Mouse (Mus musculus) midbrain, embryonic 13.5 days (tissue): ENCODE measurements around the gene Shb. TPM values are rescaled to one million over a fixed set of nuclear protein-coding genes. Genes with fewer than 3 reads are reported as not detected.
A peak's percentile ranks its signal among the peaks of the same experiment; 100 is the strongest.

Source experiments
- ATAC-seq: fragments of 200-750 bp; cut with Nextera tagmentation; 2 replicates; pipeline ENCODE4 v1.8.0; 2017; ENCODE audit warnings: mild to moderate bottlenecking, moderate TSS enrichment, moderate library complexity
- H3K27ac ChIP-seq: fragments of 300-500 bp; sonication (generic); 2 replicates; pipeline ENCODE4 v1.5.1; 2015; ENCODE audit warnings: inconsistent platforms, mild to moderate bottlenecking, moderate library complexity
- H3K27me3 ChIP-seq: fragments of 300-500 bp; sonication (generic); 2 replicates; pipeline ENCODE4 v1.6.1; 2015; ENCODE audit warnings: mild to moderate bottlenecking, inconsistent platforms
- H3K36me3 ChIP-seq: fragments of 300-500 bp; sonication (generic); 2 replicates; pipeline ENCODE4 v1.6.1; 2015; ENCODE audit warnings: mild to moderate bottlenecking, inconsistent platforms
- H3K4me1 ChIP-seq: fragments of 300-500 bp; sonication (generic); replicated peaks from 2 replicates; pipeline ENCODE4 v1.6.1; 2015; ENCODE audit warnings: inconsistent platforms
- H3K4me2 ChIP-seq: fragments of 300-500 bp; sonication (generic); replicated peaks from 2 replicates; pipeline ENCODE4 v1.6.1; 2015; ENCODE audit warnings: moderate library complexity, mild to moderate bottlenecking, inconsistent platforms
- H3K4me3 ChIP-seq: fragments of 300-500 bp; sonication (generic); replicated peaks from 2 replicates; pipeline ENCODE4 v1.5.1; 2015; ENCODE audit warnings: mild to moderate bottlenecking, inconsistent platforms
- H3K9ac ChIP-seq: fragments of 300-500 bp; sonication (generic); replicated peaks from 2 replicates; pipeline ENCODE4 v1.6.1; 2015; ENCODE audit warnings: mild to moderate bottlenecking, inconsistent platforms
- H3K9me3 ChIP-seq: fragments of 300-500 bp; sonication (generic); 2 replicates; pipeline ENCODE4 v1.6.1; 2016; ENCODE audit warnings: mild to moderate bottlenecking, inconsistent platforms
- WGBS: fragments of 180-500 bp; shearing (Covaris S2); methylation state at CpG from one replicate; pipeline ENCODE4 v1.1.7; 2015; 5-methylcytosine and 5-hydroxymethylcytosine counted together
- polyA plus RNA-seq: library from polyadenylated mRNA; unstranded; fragments of >200 nt; fragmentation: Nextera tagmentation; extraction: Ambion mirVana; gene quantifications from 2 replicates; pipeline ENCODE4 v1.2.1, GENCODE M21; 2015

Shb gene
- polyA plus RNA-seq, 1 experiment from 2014 or later = 3.6 TPM

GRCm38 (mm10) chr4:45540151-45540933 lies 8.1 kb upstream of the Shb start:
- 44% methylated on average over 15 of the region's 15 CpGs for WGBS
- no peaks in the 10 kb centered on the region for H3K36me3 ChIP-seq
- no peak overlapping the region for H3K4me2 ChIP-seq
- peak; percentile 70; the same call in 1 of the 2 replicates for ATAC-seq
- H3K9ac ChIP-seq = no peak overlapping the region
- H3K9me3 ChIP-seq = no peaks in the 10 kb centered on the region
- no peak overlapping the region for H3K4me3 ChIP-seq
- H3K4me1 ChIP-seq = peaks cover 10% of the 10 kb centered on the region
- H3K27me3 ChIP-seq = peaks cover 4% of the 10 kb centered on the region; the same call in 1 of the 2 replicates
- H3K27ac ChIP-seq = 0 out of 2 replicates have a peak overlapping the region, but pooled peaks have one; percentile 21

- Histone ChIP-seq H3K36me3 (no peaks in the 10 kb centered on the region), H3K4me3 (no peak overlapping the region), H3K4me2 (no peak overlapping the region), H3K9ac (no peak overlapping the region), H3K27me3 (peaks cover 8% of the 10 kb centered on the region; the same call in 1 of the 2 replicates), H3K4me1 (peaks cover 10% of the 10 kb centered on the region), H3K27ac (no peak overlapping the region), H3K9me3 (no peaks in the 10 kb centered on the region)
- ATAC-seq = no peak
These were observed 6.9 kb upstream of the Shb start for GRCm38 (mm10) chr4:45539187-45539586.

GRCm38 (mm10) chr4:45533436-45533940 lies 1.2 kb upstream of the Shb start:
- H3K36me3 ChIP-seq = no peaks in the 10 kb centered on the region
- no peak overlapping the region for H3K4me2 ChIP-seq
- H3K27me3 ChIP-seq = peaks cover 29% of the 10 kb centered on the region
- no peak overlapping the region for H3K27ac ChIP-seq
- H3K9ac ChIP-seq = no peak overlapping the region
- H3K4me1 ChIP-seq = peaks cover 36% of the 10 kb centered on the region
- no peak for ATAC-seq
- no peaks in the 10 kb centered on the region for H3K9me3 ChIP-seq
- H3K4me3 ChIP-seq = no peak overlapping the region
- 44% methylated on average over 1 of the region's 1 CpGs for whole genome bisulfite sequencing

DNA sequence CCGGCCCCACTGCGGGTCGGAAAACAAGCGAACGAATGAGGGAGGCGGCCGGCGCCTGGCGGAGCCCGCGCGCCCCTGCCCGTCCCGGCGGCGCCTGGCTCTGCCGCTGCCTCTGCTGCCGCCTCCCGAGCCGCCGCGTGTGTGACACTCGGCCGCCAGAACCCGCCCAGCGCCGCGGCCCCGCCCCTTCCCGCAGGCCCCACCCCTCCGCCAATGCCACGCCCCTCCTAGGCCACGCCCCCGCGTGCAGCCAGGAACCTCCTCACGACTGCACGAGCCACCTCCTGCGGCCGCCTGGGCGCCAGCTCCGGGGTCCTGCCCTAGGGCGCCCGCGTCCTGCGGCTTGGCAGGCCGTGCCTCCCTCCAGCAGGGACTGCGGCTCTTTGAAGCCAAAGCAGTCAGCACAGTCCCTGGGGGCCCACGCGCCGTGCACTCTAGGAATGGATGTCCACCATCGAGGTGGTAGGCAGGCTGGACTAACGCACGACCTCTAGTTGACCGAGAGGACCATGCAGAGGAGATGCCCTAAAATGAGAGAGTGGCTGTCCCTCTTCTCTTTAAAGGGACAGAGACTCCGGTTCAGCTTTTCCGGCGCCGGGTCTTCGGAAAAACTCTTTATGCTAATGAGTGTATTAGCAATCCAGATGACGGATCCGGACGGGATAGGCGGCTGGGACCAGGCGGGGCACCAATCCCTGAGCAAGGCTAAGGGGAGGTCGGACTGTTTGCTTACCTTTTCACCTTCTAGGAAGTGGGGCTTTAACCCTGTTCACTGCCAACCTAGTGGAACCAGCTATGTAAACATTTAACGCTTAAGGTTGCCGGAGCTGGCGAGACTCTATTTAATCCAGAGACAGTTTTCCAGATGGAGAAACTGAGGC lies 1.4 kb downstream of the Shb start:
- ATAC-seq = peak; percentile 93
- Histone ChIP-seq H3K36me3 (no peaks in the 10 kb centered on the region), H3K9ac (peak overlapping the region; percentile 82), H3K27ac (peak overlapping the region; percentile 79), H3K27me3 (peaks cover 39% of the 10 kb centered on the region), H3K4me1 (peaks cover 57% of the 10 kb centered on the region), H3K4me3 (peak overlapping the region; percentile 54), H3K9me3 (no peaks in the 10 kb centered on the region), H3K4me2 (peak overlapping the region; percentile 80)
- WGBS = under 1% methylated on average over 46 of the region's 68 CpGs

- WGBS = under 1% methylated on average over 52 of the region's 89 CpGs
- Histone ChIP-seq H3K27ac (peak overlapping the region; percentile 79), H3K4me3 (peak overlapping the region; percentile 54), H3K9ac (peak overlapping the region; percentile 82), H3K4me1 (peaks cover 57% of the 10 kb centered on the region), H3K9me3 (no peaks in the 10 kb centered on the region), H3K27me3 (peaks cover 39% of the 10 kb centered on the region), H3K4me2 (peak overlapping the region; percentile 80), H3K36me3 (no peaks in the 10 kb centered on the region)
- peak; percentile 69 for ATAC-seq
These were observed 2.2 kb downstream of the Shb start for GRCm38 (mm10) chr4:45529986-45530597.

GRCm38 (mm10) chr4:45529201-45529985 lies 2.9 kb downstream of the Shb start:
- peak overlapping the region; percentile 79; the same call in 1 of the 2 replicates for H3K27ac ChIP-seq
- H3K9me3 ChIP-seq = no peaks in the 10 kb centered on the region
- peak overlapping the region; percentile 82 for H3K9ac ChIP-seq
- H3K27me3 ChIP-seq = peaks cover 36% of the 10 kb centered on the region
- H3K36me3 ChIP-seq = no peaks in the 10 kb centered on the region
- peak overlapping the region; percentile 80 for H3K4me2 ChIP-seq
- WGBS = under 1% methylated on average over 68 of the region's 71 CpGs
- ATAC-seq = no peak
- peak overlapping the region; percentile 54 for H3K4me3 ChIP-seq
- H3K4me1 ChIP-seq = peaks cover 57% of the 10 kb centered on the region

- Histone ChIP-seq H3K4me2 (peak overlapping the region; percentile 80), H3K36me3 (no peaks in the 10 kb centered on the region), H3K9me3 (no peaks in the 10 kb centered on the region), H3K4me3 (peak overlapping the region; percentile 54), H3K27ac (0 out of 2 replicates have a peak overlapping the region, but pooled peaks have one; percentile 5), H3K4me1 (peaks cover 57% of the 10 kb centered on the region), H3K27me3 (peaks cover 35% of the 10 kb centered on the region), H3K9ac (peak overlapping the region; percentile 82)
- no peak for ATAC-seq
- WGBS = 2% methylated on average over 21 of the region's 21 CpGs
These were observed 3.7 kb downstream of the Shb start for GRCm38 (mm10) chr4:45528355-45529198.

GRCm38 (mm10) chr4:45527562-45528354 lies 4.5 kb downstream of the Shb start:
- Histone ChIP-seq H3K4me3 (peak overlapping the region; percentile 54), H3K27ac (no peak overlapping the region), H3K9me3 (no peaks in the 10 kb centered on the region), H3K27me3 (peaks cover 30% of the 10 kb centered on the region), H3K4me1 (peaks cover 55% of the 10 kb centered on the region), H3K9ac (peak overlapping the region; percentile 82), H3K36me3 (no peaks in the 10 kb centered on the region), H3K4me2 (peak overlapping the region; percentile 80)
- 89% methylated on average over 2 of the region's 2 CpGs for WGBS
- no peak for ATAC-seq

GRCm38 (mm10) chr4:45526846-45527561 lies 5.3 kb downstream of the Shb start:
- Histone ChIP-seq H3K9ac (0 out of 2 replicates have a peak overlapping the region, but pooled peaks have one; percentile 25), H3K36me3 (no peaks in the 10 kb centered on the region), H3K4me2 (peak overlapping the region; percentile 80), H3K4me1 (peaks cover 55% of the 10 kb centered on the region), H3K4me3 (peak overlapping the region; percentile 54), H3K27me3 (peaks cover 24% of the 10 kb centered on the region), H3K27ac (no peak overlapping the region), H3K9me3 (no peaks in the 10 kb centered on the region)
- no peak for ATAC-seq
- 82% methylated on average over 2 of the region's 2 CpGs for WGBS
